Mouse (Mus musculus) cerebellum, adult 2 months (tissue): ENCODE results near the gene Itga5.

ENCODE experiments used
- CTCF ChIP-seq: fragments of 200-500 bp; IDR thresholded peaks from 2 replicates; pipeline ENCODE4 v1.5.1; 2011; ENCODE audit warnings: low read depth, mild to moderate bottlenecking, control low read depth, low read length, moderate library complexity, borderline replicate concordance; ENCODE audit not compliant: insufficient read depth
- POLR2A ChIP-seq: fragments of 200-500 bp; IDR thresholded peaks from 2 replicates; pipeline ENCODE4 v1.6.1; 2011; ENCODE audit warnings: low read length, control low read depth, borderline replicate concordance; ENCODE audit not compliant: insufficient read depth

DNA sequence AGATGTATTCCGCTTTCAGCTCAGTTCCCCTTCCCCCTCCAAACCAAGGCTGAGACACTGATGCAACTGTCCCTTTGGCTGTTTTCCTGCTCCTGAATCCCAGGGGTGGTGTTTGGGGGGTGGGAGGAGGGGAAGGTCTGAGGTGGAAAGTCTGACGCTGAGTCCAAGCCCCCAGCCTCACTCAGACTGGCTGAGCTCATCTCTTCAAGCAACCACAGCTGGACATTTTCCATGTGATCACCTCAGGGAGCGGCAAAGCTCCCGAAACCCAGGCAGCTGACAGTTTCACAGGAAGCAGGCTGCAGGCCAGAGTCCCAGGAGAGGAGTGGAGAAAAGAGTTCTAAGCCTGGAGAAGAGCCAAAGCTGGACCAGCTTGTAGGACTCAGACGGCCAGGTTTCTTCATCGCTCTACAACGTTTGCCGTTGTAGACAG is 10.3 kb upstream of the Itga5 start:
- TF ChIP-seq CTCF = no peak
- TF ChIP-seq POLR2A = no peak
